Mouse (Mus musculus): ENCODE results near the gene BC016579. TPM values are rescaled to one million over a fixed set of nuclear protein-coding genes. Genes with fewer than 3 reads are reported as not detected.

BC016579 gene
- not detected for polyA plus RNA-seq (2012; fragmentation: generic; extraction: Trizol)
- long read RNA-seq, experiment 1: 0 reads
- long read RNA-seq, experiment 2: 0 reads

DNA sequence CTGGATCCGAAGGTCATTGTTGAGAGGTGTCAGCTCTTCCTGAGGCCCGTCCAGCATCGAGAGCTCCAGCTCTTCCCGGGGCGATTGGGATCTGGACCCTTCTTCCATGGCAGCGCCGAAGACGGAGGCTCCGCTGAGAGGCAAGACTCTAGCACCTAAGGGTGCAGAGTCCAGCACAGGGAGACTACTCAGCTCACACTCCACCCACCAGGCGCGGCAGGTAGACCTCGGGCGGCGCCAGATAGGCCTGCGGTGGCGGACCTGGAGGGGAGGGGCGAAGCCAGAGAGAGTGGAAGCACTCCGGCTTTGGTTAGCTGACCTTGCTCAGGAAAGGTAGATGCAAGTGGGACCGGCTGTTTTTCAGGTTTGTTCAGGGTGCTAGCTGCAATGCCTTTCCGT lies at the start of gene BC016579:
Gene BC016579, minus strand, starts transcription at position 135 of the 399 bp plus-strand sequence.
- Histone ChIP-seq H3K79me2 (ENCODE audit: control insufficient read depth, insufficient read depth) (no peaks in the 10 kb centered on the region), H3K27me3 (ENCODE audit: control insufficient read depth, insufficient read depth, insufficient read length) (no peaks in the 10 kb centered on the region), H3ac (ENCODE audit: control insufficient read depth, insufficient read length, low read depth) (no peak within 1 kb of the TSS), H3K4me3 (ENCODE audit: insufficient read depth, poor library complexity, severe bottlenecking) (no peak within 1 kb of the TSS), H3K36me3 (ENCODE audit: control insufficient read depth, insufficient read depth) (no peaks in the 10 kb centered on the region), H3K79me3 (ENCODE audit: low read depth) (no peaks in the 10 kb centered on the region)
- TF ChIP-seq CEBPB (IDR thresholded peaks at IDR 0.05; ENCODE audit: low read depth): no peak
- TF ChIP-seq CTCF (IDR thresholded peaks at IDR 0.05; ENCODE audit: control insufficient read depth, insufficient read depth, insufficient read length): no peak
- no peak for TF ChIP-seq USF1 (IDR thresholded peaks at IDR 0.05; ENCODE audit: low read depth)
- TF ChIP-seq MYOD1 (IDR thresholded peaks at IDR 0.05; ENCODE audit: control insufficient read depth, insufficient read length, low read depth): no peak
- TF ChIP-seq FOSL1 (IDR thresholded peaks at IDR 0.05; ENCODE audit: insufficient read depth, low read length, poor library complexity, severe bottlenecking): no peak
- TF ChIP-seq MYOG (IDR thresholded peaks at IDR 0.05; ENCODE audit: control insufficient read depth, extremely low read depth, insufficient read length): no peak
- TF ChIP-seq MAX (IDR thresholded peaks at IDR 0.05): no peak

DNA sequence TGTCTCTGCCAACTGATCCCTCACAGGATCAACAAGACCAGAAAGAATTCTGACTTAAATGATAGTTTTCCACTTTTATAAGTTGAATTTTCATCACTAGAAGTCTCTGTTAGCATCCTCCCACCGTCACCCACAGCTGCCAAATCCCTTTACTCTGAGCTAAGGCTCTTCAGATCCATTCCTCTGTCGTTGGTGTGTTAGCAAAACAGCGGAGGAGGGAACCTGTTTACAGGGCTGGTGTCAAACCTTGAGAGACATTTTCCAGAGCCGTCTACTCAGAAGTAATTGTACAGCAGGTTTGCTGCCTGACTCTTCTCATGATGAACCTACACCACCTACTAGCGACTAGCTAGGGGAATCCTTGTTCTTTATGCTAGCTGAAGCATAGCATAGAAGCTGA lies 45.4 kb upstream of the BC016579 start:
- Histone ChIP-seq H3K79me3 (ENCODE audit: low read depth) (no peaks in the 10 kb centered on the region), H3K27me3 (ENCODE audit: control insufficient read depth, insufficient read depth, insufficient read length) (no peaks in the 10 kb centered on the region), H3ac (ENCODE audit: control insufficient read depth, insufficient read length, low read depth) (no peak overlapping the region), H3K36me3 (ENCODE audit: control insufficient read depth, insufficient read depth) (no peaks in the 10 kb centered on the region), H3K79me2 (ENCODE audit: control insufficient read depth, insufficient read depth) (no peaks in the 10 kb centered on the region), H3K4me3 (ENCODE audit: insufficient read depth, poor library complexity, severe bottlenecking) (no peak overlapping the region)
- no peak for TF ChIP-seq MYOG (IDR thresholded peaks at IDR 0.05; ENCODE audit: control insufficient read depth, extremely low read depth, insufficient read length)
- no peak for TF ChIP-seq USF1 (IDR thresholded peaks at IDR 0.05; ENCODE audit: low read depth)
- no peak for TF ChIP-seq FOSL1 (IDR thresholded peaks at IDR 0.05; ENCODE audit: insufficient read depth, low read length, poor library complexity, severe bottlenecking)
- no peak for TF ChIP-seq CTCF (IDR thresholded peaks at IDR 0.05; ENCODE audit: control insufficient read depth, insufficient read depth, insufficient read length)
- no peak for TF ChIP-seq CEBPB (IDR thresholded peaks at IDR 0.05; ENCODE audit: low read depth)

DNA sequence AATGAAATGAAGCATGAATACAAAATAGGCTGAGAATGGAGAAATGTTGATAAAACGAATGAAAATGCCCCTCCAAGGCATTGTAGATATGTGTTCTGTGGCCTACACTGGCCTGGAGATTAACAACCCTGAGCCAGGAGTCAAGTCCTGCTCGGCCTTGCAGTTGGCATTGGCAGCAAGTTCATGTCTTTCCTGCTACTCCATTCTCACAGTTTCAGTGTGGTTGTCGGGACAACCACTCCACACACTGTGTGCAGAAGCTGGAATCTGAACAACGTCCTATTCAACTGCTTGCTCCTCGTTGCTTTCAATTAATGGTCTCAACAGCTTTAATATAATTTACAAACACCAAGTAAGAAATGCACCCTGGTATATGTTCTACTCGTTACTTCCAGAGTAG lies 44.1 kb upstream of the BC016579 start:
- Histone ChIP-seq H3ac (ENCODE audit: control insufficient read depth, insufficient read length, low read depth) (no peak overlapping the region), H3K79me2 (ENCODE audit: control insufficient read depth, insufficient read depth) (no peaks in the 10 kb centered on the region), H3K79me3 (ENCODE audit: low read depth) (no peaks in the 10 kb centered on the region), H3K4me3 (ENCODE audit: insufficient read depth, poor library complexity, severe bottlenecking) (no peak overlapping the region), H3K36me3 (ENCODE audit: control insufficient read depth, insufficient read depth) (no peaks in the 10 kb centered on the region), H3K27me3 (ENCODE audit: control insufficient read depth, insufficient read depth, insufficient read length) (no peaks in the 10 kb centered on the region)
- TF ChIP-seq FOSL1 (IDR thresholded peaks at IDR 0.05; ENCODE audit: insufficient read depth, low read length, poor library complexity, severe bottlenecking) (no peak), USF1 (IDR thresholded peaks at IDR 0.05; ENCODE audit: low read depth) (no peak), CEBPB (IDR thresholded peaks at IDR 0.05; ENCODE audit: low read depth) (no peak), CTCF (IDR thresholded peaks at IDR 0.05; ENCODE audit: control insufficient read depth, insufficient read depth, insufficient read length) (no peak), MAX (IDR thresholded peaks at IDR 0.05) (no peak), MYOD1 (IDR thresholded peaks at IDR 0.05; ENCODE audit: control insufficient read depth, insufficient read length, low read depth) (no peak), MYOG (IDR thresholded peaks at IDR 0.05; ENCODE audit: control insufficient read depth, extremely low read depth, insufficient read length) (no peak)

DNA sequence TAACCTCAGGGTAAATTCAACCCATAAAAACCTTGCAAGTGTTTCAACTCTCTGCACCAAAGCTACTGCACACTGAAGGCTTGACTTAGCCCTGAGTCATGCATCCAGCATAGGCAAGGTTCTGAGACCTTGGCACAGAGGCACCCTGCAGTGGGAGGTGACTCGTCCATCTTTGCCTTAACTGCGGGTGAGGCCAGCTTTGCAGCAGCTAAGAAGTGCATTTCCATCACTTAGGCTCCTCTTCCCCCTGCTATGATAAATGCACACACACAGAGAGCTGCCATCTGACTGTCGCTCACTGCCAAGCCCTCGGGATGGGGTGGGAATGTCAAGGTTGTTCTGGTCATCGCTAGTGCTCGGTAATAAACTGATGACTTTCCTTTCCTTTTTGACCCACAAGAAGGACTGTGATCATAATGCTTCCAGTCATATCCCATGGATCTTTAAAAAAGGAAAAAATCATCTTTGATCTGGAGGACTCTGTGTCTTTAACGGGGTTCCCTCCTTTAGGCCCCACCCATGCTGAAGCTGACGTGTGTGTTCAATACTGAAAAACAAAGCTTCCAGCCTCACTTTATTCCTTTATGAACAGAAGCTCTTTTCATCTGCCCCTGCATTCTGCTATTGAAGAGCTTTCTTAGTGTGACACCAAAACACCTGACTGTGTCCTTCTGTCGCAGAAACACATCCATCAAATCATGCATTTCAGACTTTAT lies 41.7 kb upstream of the BC016579 start:
- Histone ChIP-seq H3K27me3 (ENCODE audit: control insufficient read depth, insufficient read depth, insufficient read length) (no peaks in the 10 kb centered on the region), H3K4me3 (ENCODE audit: insufficient read depth, poor library complexity, severe bottlenecking) (no peak overlapping the region), H3K79me3 (ENCODE audit: low read depth) (no peaks in the 10 kb centered on the region), H3ac (ENCODE audit: control insufficient read depth, insufficient read length, low read depth) (no peak overlapping the region), H3K36me3 (ENCODE audit: control insufficient read depth, insufficient read depth) (no peaks in the 10 kb centered on the region), H3K79me2 (ENCODE audit: control insufficient read depth, insufficient read depth) (no peaks in the 10 kb centered on the region)
- TF ChIP-seq CEBPB (IDR thresholded peaks at IDR 0.05; ENCODE audit: low read depth): no peak
- no peak for TF ChIP-seq MYOG (IDR thresholded peaks at IDR 0.05; ENCODE audit: control insufficient read depth, extremely low read depth, insufficient read length)

DNA sequence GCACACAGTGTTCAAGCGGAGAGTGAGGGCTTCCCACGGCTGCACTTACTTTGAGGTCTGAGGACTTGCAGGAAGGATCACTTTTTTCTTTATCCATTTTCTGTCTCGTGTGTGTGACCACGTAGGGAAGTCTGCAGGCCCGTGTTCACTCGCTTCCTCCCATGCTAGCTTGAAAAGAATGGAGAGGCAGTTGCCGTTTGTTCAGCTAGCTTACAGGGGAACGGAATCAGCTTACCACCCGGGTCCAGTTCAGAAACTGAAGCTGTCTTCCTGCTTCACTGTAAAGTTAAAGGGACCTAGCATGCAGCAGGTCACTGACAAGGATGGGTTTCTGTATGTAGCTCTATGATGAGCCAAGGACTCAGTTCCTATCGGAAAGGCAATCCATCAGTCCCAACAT lies 39.7 kb upstream of the BC016579 start, which contains the start of gene Tmprss7:
Gene Tmprss7, minus strand, starts transcription at position 101 of the 400 bp plus-strand sequence.
- Histone ChIP-seq H3K27me3 (ENCODE audit: control insufficient read depth, insufficient read depth, insufficient read length) (no peaks in the 10 kb centered on the region), H3ac (ENCODE audit: control insufficient read depth, insufficient read length, low read depth) (no peak within 1 kb of the TSS), H3K79me3 (ENCODE audit: low read depth) (no peaks in the 10 kb centered on the region), H3K4me3 (ENCODE audit: insufficient read depth, poor library complexity, severe bottlenecking) (no peak within 1 kb of the TSS), H3K36me3 (ENCODE audit: control insufficient read depth, insufficient read depth) (no peaks in the 10 kb centered on the region), H3K79me2 (ENCODE audit: control insufficient read depth, insufficient read depth) (no peaks in the 10 kb centered on the region)
- TF ChIP-seq MYOD1 (IDR thresholded peaks at IDR 0.05; ENCODE audit: control insufficient read depth, insufficient read length, low read depth) (no peak), USF1 (IDR thresholded peaks at IDR 0.05; ENCODE audit: low read depth) (no peak), MYOG (IDR thresholded peaks at IDR 0.05; ENCODE audit: control insufficient read depth, extremely low read depth, insufficient read length) (no peak), FOSL1 (IDR thresholded peaks at IDR 0.05; ENCODE audit: insufficient read depth, low read length, poor library complexity, severe bottlenecking) (no peak), CTCF (IDR thresholded peaks at IDR 0.05; ENCODE audit: control insufficient read depth, insufficient read depth, insufficient read length) (no peak), MAX (IDR thresholded peaks at IDR 0.05) (no peak), CEBPB (IDR thresholded peaks at IDR 0.05; ENCODE audit: low read depth) (no peak)

DNA sequence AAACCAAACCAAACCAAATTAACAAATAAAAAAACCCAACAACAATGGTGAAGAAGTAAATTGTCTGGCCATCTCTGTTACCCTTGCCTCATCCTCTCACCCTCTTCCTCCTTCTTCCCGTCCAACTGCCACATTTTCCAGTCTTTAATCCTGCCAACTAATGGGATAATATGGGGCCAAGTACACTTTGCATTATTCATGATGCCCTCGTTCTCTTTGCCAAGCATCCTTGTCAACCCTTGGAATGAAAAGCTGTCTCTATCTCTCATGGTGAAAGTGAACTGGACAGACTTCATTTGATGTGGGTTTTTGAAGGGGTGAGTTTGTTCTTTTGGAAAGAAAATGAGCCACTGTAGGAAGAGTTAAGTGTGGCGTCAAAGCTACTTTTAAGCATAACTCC lies 39.0 kb upstream of the BC016579 start:
- H3K79me3 ChIP-seq (ENCODE audit: low read depth): no peaks in the 10 kb centered on the region

More for the DNA sequence above, 39.0 kb upstream of the BC016579 start:
- Histone ChIP-seq H3K79me2 (ENCODE audit: control insufficient read depth, insufficient read depth) (no peaks in the 10 kb centered on the region), H3K36me3 (ENCODE audit: control insufficient read depth, insufficient read depth) (no peaks in the 10 kb centered on the region), H3K27me3 (ENCODE audit: control insufficient read depth, insufficient read depth, insufficient read length) (no peaks in the 10 kb centered on the region), H3K4me3 (ENCODE audit: insufficient read depth, poor library complexity, severe bottlenecking) (no peak overlapping the region), H3ac (ENCODE audit: control insufficient read depth, insufficient read length, low read depth) (no peak overlapping the region)
- TF ChIP-seq MAX (IDR thresholded peaks at IDR 0.05): no peak
- TF ChIP-seq CEBPB (IDR thresholded peaks at IDR 0.05; ENCODE audit: low read depth): no peak
- no peak for TF ChIP-seq MYOD1 (IDR thresholded peaks at IDR 0.05; ENCODE audit: control insufficient read depth, insufficient read length, low read depth)
- TF ChIP-seq FOSL1 (IDR thresholded peaks at IDR 0.05; ENCODE audit: insufficient read depth, low read length, poor library complexity, severe bottlenecking): no peak
- no peak for TF ChIP-seq MYOG (IDR thresholded peaks at IDR 0.05; ENCODE audit: control insufficient read depth, extremely low read depth, insufficient read length)
- no peak for TF ChIP-seq USF1 (IDR thresholded peaks at IDR 0.05; ENCODE audit: low read depth)
- TF ChIP-seq CTCF (IDR thresholded peaks at IDR 0.05; ENCODE audit: control insufficient read depth, insufficient read depth, insufficient read length): no peak

Measured in C2C12 (cell line).